ENCODE assay signal across 25 mouse cellular contexts in genomic region chr2:59466358-59466757, GRCm38 (mm10). TPM values are rescaled to one million over a fixed set of nuclear protein-coding genes. Genes with fewer than 3 reads are reported as not detected.
"Had no signal": no experiment of that assay in that cellular context is flagged by ENCODE, and none has a peak within 500 bp of the region (broad histone marks: within the 10 kb centered on the region; RNA-seq: fewer than 3 reads in every experiment).

No protein-coding gene starts in this region.

- ATAC-seq: liver, embryonic 12.5 days; midbrain, embryonic 15.5 days had no signal

- H3K36me3 ChIP-seq: limb, embryonic 10.5 days; limb, embryonic 13.5 days; liver, embryonic 12.5 days; liver, embryonic 15.5 days; lung, embryonic 15.5 days; midbrain, embryonic 10.5 days; midbrain, embryonic 15.5 days; neural tube, embryonic 12.5 days; neural tube, embryonic 15.5 days had no signal

- H3K4me1 ChIP-seq: liver, embryonic 12.5 days; liver, embryonic 15.5 days; megakaryocyte, embryonic 14.5 days; midbrain, embryonic 15.5 days; neural tube, embryonic 12.5 days had no signal

- H3K4me2 ChIP-seq: limb, embryonic 13.5 days; liver, embryonic 12.5 days; liver, embryonic 15.5 days; lung, embryonic 15.5 days; midbrain, embryonic 15.5 days; neural tube, embryonic 12.5 days; neural tube, embryonic 15.5 days had no signal

- H3K4me3 ChIP-seq: layer of hippocampus, adult 2 months; limb, embryonic 10.5 days; limb, embryonic 13.5 days; liver, embryonic 12.5 days; liver, embryonic 15.5 days; lung, embryonic 15.5 days; megakaryocyte, embryonic 14.5 days; midbrain, embryonic 10.5 days; midbrain, embryonic 15.5 days; neural tube, embryonic 12.5 days; neural tube, embryonic 15.5 days had no signal

- H3K27me3 ChIP-seq: limb, embryonic 13.5 days; liver, embryonic 12.5 days; liver, embryonic 15.5 days; lung, embryonic 15.5 days; midbrain, embryonic 15.5 days; neural tube, embryonic 12.5 days; neural tube, embryonic 15.5 days had no signal

- H3K27ac ChIP-seq: layer of hippocampus, adult 2 months; limb, embryonic 10.5 days; limb, embryonic 13.5 days; liver, embryonic 12.5 days; liver, embryonic 15.5 days; lung, embryonic 15.5 days; midbrain, embryonic 10.5 days; midbrain, embryonic 15.5 days; neural tube, embryonic 12.5 days; neural tube, embryonic 15.5 days had no signal

- DNase-seq: kidney, adult 9 months; kidney, postnatal 14 days; layer of hippocampus, adult 9-11 months; liver; lung, adult 18-20 months; lung, postnatal 10 days; lung, postnatal 36 days; right cerebral cortex, adult 18-20 months; right cerebral cortex, postnatal 25 days; spleen, adult 18-20 months; thymus, adult 2 months; thymus, postnatal 14 days; thymus, postnatal 4 days had no signal

- H3K9me3 ChIP-seq: limb, embryonic 10.5 days; limb, embryonic 13.5 days; liver, embryonic 12.5 days; liver, embryonic 15.5 days; lung, embryonic 15.5 days; megakaryocyte, embryonic 14.5 days; midbrain, embryonic 10.5 days; midbrain, embryonic 15.5 days; neural tube, embryonic 12.5 days; neural tube, embryonic 15.5 days had no signal

- H3K9ac ChIP-seq: limb, embryonic 13.5 days; liver, embryonic 12.5 days; liver, embryonic 15.5 days; lung, embryonic 15.5 days; midbrain, embryonic 15.5 days; neural tube, embryonic 12.5 days; neural tube, embryonic 15.5 days had no signal

RNA-seq across cellular contexts. Expression of gene Dapl1, which starts 18.1 kb away (rescaled TPM):
- total RNA-seq: layer of hippocampus, adult 2 months; layer of hippocampus, postnatal 25 days had no signal
- polyA plus RNA-seq: liver, embryonic 12.5 days; liver, embryonic 15.5 days; neural tube, embryonic 12.5 days had no signal
